Mouse (Mus musculus): ENCODE results near the gene Tnfsf12. TPM values are rescaled to one million over a fixed set of nuclear protein-coding genes. Genes with fewer than 3 reads are reported as not detected.

The Tnfsf12 gene
- total RNA-seq, 1 experiment from 2014 or later: not detected

- no peak for ATAC-seq (replicated peaks; ENCODE audit: low read depth, poor library complexity, severe bottlenecking)
Observed at GRCm38 (mm10) chr11:69657462-69657881, 38.2 kb downstream of the Tnfsf12 start.

GRCm38 (mm10) chr11:69656617-69657461 lies 38.8 kb downstream of the Tnfsf12 start:
- ATAC-seq (replicated peaks; ENCODE audit: low read depth, poor library complexity, severe bottlenecking): peak; percentile 38; the same call in 1 of the 2 replicates

GRCm38 (mm10) chr11:69656065-69656455 lies 39.6 kb downstream of the Tnfsf12 start:
- ATAC-seq (replicated peaks; ENCODE audit: low read depth, poor library complexity, severe bottlenecking): no peak

- peak; percentile 58 for ATAC-seq (replicated peaks; ENCODE audit: low read depth, poor library complexity, severe bottlenecking)
Observed at GRCm38 (mm10) chr11:69655264-69656064, 40.2 kb downstream of the Tnfsf12 start, which contains the start of gene Sox15. TSS of gene Sox15 (plus strand) at chr11:69655314.

GRCm38 (mm10) chr11:69654760-69655159 lies 40.9 kb downstream of the Tnfsf12 start:
- no peak for ATAC-seq (replicated peaks; ENCODE audit: low read depth, poor library complexity, severe bottlenecking)

GRCm38 (mm10) chr11:69653399-69653798 lies 42.2 kb downstream of the Tnfsf12 start:
- no peak for ATAC-seq (replicated peaks; ENCODE audit: low read depth, poor library complexity, severe bottlenecking)

GRCm38 (mm10) chr11:69645860-69646259 lies 49.8 kb downstream of the Tnfsf12 start:
- no peak for ATAC-seq (replicated peaks; ENCODE audit: low read depth, poor library complexity, severe bottlenecking)

Other genes starting within 250 kb of the Tnfsf12 start
- gene Dnah2, start 146.7 kb downstream of the Tnfsf12 start, total RNA-seq (2017): 0.68 TPM in 1 of 2 replicates, not detected in the other
- gene Efnb3, start 135.6 kb downstream of the Tnfsf12 start, total RNA-seq (2017): 0.55 TPM in 1 of 2 replicates, not detected in the other
- gene Wrap53, start 115.6 kb downstream of the Tnfsf12 start, total RNA-seq (2017): 5.0 and 8.0 TPM in 2 replicates
- gene Trp53, start 115.5 kb downstream of the Tnfsf12 start, total RNA-seq (2017): 78.8 and 104 TPM in 2 replicates
- gene Atp1b2, start 89.9 kb downstream of the Tnfsf12 start, total RNA-seq (2017): 16.9 and 26.2 TPM in 2 replicates
- not detected in 2 replicates for gene Shbg, start 77.9 kb downstream of the Tnfsf12 start, total RNA-seq (2017)
- not detected in 2 replicates for gene Sat2, start 73.8 kb downstream of the Tnfsf12 start, total RNA-seq (2017)
- 38.9 and 44.1 TPM in 2 replicates for gene Fxr2, start 62.9 kb downstream of the Tnfsf12 start, total RNA-seq (2017)
- gene Sox15, start 40.5 kb downstream of the Tnfsf12 start, total RNA-seq (2017): 0.87 TPM in 1 of 2 replicates, not detected in the other
- 51.8 and 56.8 TPM in 2 replicates for gene Mpdu1, start 33.2 kb downstream of the Tnfsf12 start, total RNA-seq (2017)
- gene Cd68, start 29.7 kb downstream of the Tnfsf12 start, total RNA-seq (2017): 11.0 and 29.0 TPM in 2 replicates
- 895 and 933 TPM in 2 replicates for gene Eif4a1, start 23.4 kb downstream of the Tnfsf12 start, total RNA-seq (2017)
- 75.7 and 92.7 TPM in 2 replicates for gene Senp3, start 13.8 kb downstream of the Tnfsf12 start, total RNA-seq (2017)
- gene Tnfsf13, start 10.1 kb downstream of the Tnfsf12 start, total RNA-seq (2017): 7.7 and 11.1 TPM in 2 replicates
- 2.1 and 3.0 TPM in 2 replicates for gene Tnfsfm13, start 249 bp upstream of the Tnfsf12 start, total RNA-seq (2017)
- 59.3 and 132 TPM in 2 replicates for gene Polr2a, start 62.8 kb upstream of the Tnfsf12 start, total RNA-seq (2017)
- not detected in 2 replicates for gene Slc35g3, start 66.1 kb upstream of the Tnfsf12 start, total RNA-seq (2017)
- gene Zbtb4, start 70.1 kb upstream of the Tnfsf12 start, total RNA-seq (2017): 2.2 and 2.6 TPM in 2 replicates
- 0.27 and 1.5 TPM in 2 replicates for gene Chrnb1, start 100.1 kb upstream of the Tnfsf12 start, total RNA-seq (2017)
- gene Fgf11, start 106.0 kb upstream of the Tnfsf12 start, total RNA-seq (2017): 2.5 TPM in 1 of 2 replicates, not detected in the other
- not detected in 2 replicates for gene Tmem102, start 109.8 kb upstream of the Tnfsf12 start, total RNA-seq (2017)
- gene Gm39566, start 119.4 kb upstream of the Tnfsf12 start, total RNA-seq (2017): not detected in 2 replicates
- gene Spem2, start 122.6 kb upstream of the Tnfsf12 start, total RNA-seq (2017): not detected in 2 replicates
- not detected in 2 replicates for gene Spem1, start 126.3 kb upstream of the Tnfsf12 start, total RNA-seq (2017)
- 6.5 and 8.6 TPM in 2 replicates for gene Nlgn2, start 141.9 kb upstream of the Tnfsf12 start, total RNA-seq (2017)
- gene Tmem256, start 142.7 kb upstream of the Tnfsf12 start, total RNA-seq (2017): 245 and 258 TPM in 2 replicates
- gene Plscr3, start 150.5 kb upstream of the Tnfsf12 start, total RNA-seq (2017): 24.6 and 31.0 TPM in 2 replicates
- not detected in 2 replicates for gene Tnk1, start 162.9 kb upstream of the Tnfsf12 start, total RNA-seq (2017)
- not detected in 2 replicates for gene Tmem95, start 182.2 kb upstream of the Tnfsf12 start, total RNA-seq (2017)
- 0.39 and 0.50 TPM in 2 replicates for gene Kctd11, start 185.6 kb upstream of the Tnfsf12 start, total RNA-seq (2017)
- gene Acap1, start 199.7 kb upstream of the Tnfsf12 start, total RNA-seq (2017): 73.1 and 81.7 TPM in 2 replicates
- gene 2810408A11Rik, start 205.1 kb upstream of the Tnfsf12 start, total RNA-seq (2017): 5.5 and 5.9 TPM in 2 replicates
- 26.9 and 32.3 TPM in 2 replicates for gene Neurl4, start 205.2 kb upstream of the Tnfsf12 start, total RNA-seq (2017)
- 42.0 and 78.8 TPM in 2 replicates for gene Gps2, start 218.0 kb upstream of the Tnfsf12 start, total RNA-seq (2017)
- 854 and 864 TPM in 2 replicates for gene Eif5a, start 226.1 kb upstream of the Tnfsf12 start, total RNA-seq (2017)
- not detected in 2 replicates for gene Ybx2, start 239.9 kb upstream of the Tnfsf12 start, total RNA-seq (2017)

Measured in common myeloid progenitor, adult 5-6 weeks (primary cell).